Mouse (Mus musculus) CH12.LX (cell line): ENCODE measurements around the gene Sf3b3. TPM values are rescaled to one million over a fixed set of nuclear protein-coding genes. Genes with fewer than 3 reads are reported as not detected.

Experiments used
- DNase-seq: peaks from one replicate; pipeline ENCODE4 v3.0.0-alpha.2; 2013; ENCODE audit errors: extremely low read depth
- H3K27ac ChIP-seq: 2 replicates; pipeline ENCODE4 v1.5.1; 2012; ENCODE audit warnings: low read depth, mild to moderate bottlenecking, control low read depth, moderate library complexity; ENCODE audit not compliant: insufficient read depth
- H3K27me3 ChIP-seq: replicated peaks from 2 replicates; pipeline ENCODE3; 2012; ENCODE audit warnings: inconsistent platforms
- H3K36me3 ChIP-seq, 2 experiments: replicated peaks in 1 of 2; 2 replicates each; pipeline versions ENCODE3 to v1.6.1; 2012; ENCODE audit warnings: inconsistent platforms in 1 of 2, low read length in 1 of 2, mild to moderate bottlenecking in 1 of 2, mixed read lengths in 1 of 2, moderate library complexity in 1 of 2; ENCODE audit not compliant: control insufficient read depth in 1 of 2, insufficient read depth in 1 of 2
- H3K4me1 ChIP-seq, 2 experiments: 2 replicates each; pipeline ENCODE4 v1.6.1; 2012; ENCODE audit warnings: inconsistent platforms in 1 of 2, moderate library complexity in 1 of 2; ENCODE audit not compliant: insufficient read depth in 2 of 2, control insufficient read depth in 1 of 2
- H3K4me2 ChIP-seq: 2 replicates; pipeline ENCODE4 v1.6.1; 2012; ENCODE audit warnings: low read depth, mild to moderate bottlenecking, control low read depth; ENCODE audit not compliant: poor library complexity, insufficient read depth, severe bottlenecking
- H3K4me3 ChIP-seq, 3 experiments: fragments of 150-350 bp in 1 of 3; sonication (generic) in 1 of 3; replicated peaks in 1 of 3; 2 replicates each; pipeline versions ENCODE3 to v1.5.1; 2011 to 2012; ENCODE audit warnings: low read depth in 2 of 3, low read length in 2 of 3, mild to moderate bottlenecking in 2 of 3, moderate library complexity in 2 of 3, control low read depth in 1 of 3, improper control_type of control experiment in 1 of 3, inconsistent platforms in 1 of 3, mixed read lengths in 1 of 3; ENCODE audit not compliant: poor library complexity in 1 of 3
- H3K79me2 ChIP-seq: replicated peaks from 2 replicates; pipeline ENCODE4 v1.6.1; 2012; ENCODE audit warnings: mild to moderate bottlenecking, moderate library complexity; ENCODE audit not compliant: control insufficient read depth, poor library complexity, insufficient read depth, severe bottlenecking; ENCODE audit errors: extremely low read depth
- H3K9ac ChIP-seq: 2 replicates; pipeline ENCODE4 v1.6.1; 2012; ENCODE audit warnings: low read depth, mild to moderate bottlenecking, control low read depth, moderate library complexity; ENCODE audit not compliant: insufficient read depth
- H3K9me3 ChIP-seq: replicated peaks from 2 replicates; pipeline ENCODE3; 2012; ENCODE audit warnings: low read length, inconsistent platforms, mixed read lengths
- BHLHE40 ChIP-seq: IDR thresholded peaks from 2 replicates; pipeline ENCODE4 v1.6.1; 2011; ENCODE audit warnings: mild to moderate bottlenecking, low read depth, low read length, improper control_type of control experiment
- CHD2 ChIP-seq: IDR thresholded peaks from 2 replicates; pipeline ENCODE4 v1.6.1; 2011; ENCODE audit warnings: low read length, improper control_type of control experiment
- CTCF ChIP-seq, 2 experiments: IDR thresholded peaks in 1 of 2; conservative IDR thresholded peaks in 1 of 2; 2 replicates each; pipeline ENCODE4 v1.5.1; 2011 to 2012; ENCODE audit warnings: low read depth in 2 of 2, low read length in 2 of 2, improper control_type of control experiment in 1 of 2, inconsistent platforms in 1 of 2, mild to moderate bottlenecking in 1 of 2, moderate library complexity in 1 of 2
- EP300 ChIP-seq: IDR thresholded peaks from 2 replicates; pipeline ENCODE4 v1.6.1; 2011; ENCODE audit warnings: low read length, improper control_type of control experiment
- HCFC1 ChIP-seq: IDR thresholded peaks from 2 replicates; pipeline ENCODE4 v1.6.1; 2012; ENCODE audit warnings: low read depth, mild to moderate bottlenecking, inconsistent platforms, low read length, improper control_type of control experiment
- JUN ChIP-seq: IDR thresholded peaks from 2 replicates; pipeline ENCODE4 v1.6.1; 2011; ENCODE audit warnings: low read depth, mild to moderate bottlenecking, low read length, improper control_type of control experiment, moderate library complexity; ENCODE audit not compliant: insufficient read depth
- MAX ChIP-seq: IDR thresholded peaks from 2 replicates; pipeline ENCODE4 v1.6.1; 2011; ENCODE audit warnings: low read length, improper control_type of control experiment
- MEF2A ChIP-seq: IDR thresholded peaks from 2 replicates; pipeline ENCODE4 v1.6.1; 2014; ENCODE audit warnings: low read depth, mild to moderate bottlenecking, inconsistent platforms, low read length, improper control_type of control experiment, borderline replicate concordance
- MXI1 ChIP-seq: IDR thresholded peaks from 2 replicates; pipeline ENCODE4 v1.6.1; 2011; ENCODE audit warnings: mild to moderate bottlenecking, low read depth, low read length, improper control_type of control experiment
- MYC ChIP-seq: IDR thresholded peaks from 2 replicates; pipeline ENCODE4 v1.6.1; 2011; ENCODE audit warnings: low read depth, mild to moderate bottlenecking, improper control_type of control experiment, low read length
- NRF1 ChIP-seq: IDR thresholded peaks from 2 replicates; pipeline ENCODE4 v1.6.1; 2014; ENCODE audit warnings: low read depth, mild to moderate bottlenecking, inconsistent platforms, low read length, improper control_type of control experiment, moderate library complexity
- PAX5 ChIP-seq: IDR thresholded peaks from 2 replicates; pipeline ENCODE4 v1.6.1; 2012; ENCODE audit warnings: low read length, inconsistent platforms, mixed read lengths
- POLR2A ChIP-seq: IDR thresholded peaks from 2 replicates; pipeline ENCODE4 v1.6.1; 2011; ENCODE audit warnings: low read depth, mild to moderate bottlenecking, improper control_type of control experiment, low read length
- POLR2AphosphoS2 ChIP-seq: IDR thresholded peaks from 2 replicates; pipeline ENCODE4 v1.6.1; 2011; ENCODE audit warnings: low read depth, low read length, improper control_type of control experiment
- RCOR1 ChIP-seq: conservative IDR thresholded peaks from 2 replicates; pipeline ENCODE4 v1.6.1; 2012; ENCODE audit warnings: low read depth, mild to moderate bottlenecking, inconsistent platforms, low read length, improper control_type of control experiment
- SIN3A ChIP-seq: IDR thresholded peaks from 2 replicates; pipeline ENCODE4 v1.6.1; 2012; ENCODE audit warnings: low read length, improper control_type of control experiment, inconsistent platforms
- TBP ChIP-seq: conservative IDR thresholded peaks from 2 replicates; pipeline ENCODE4 v1.6.1; 2011; ENCODE audit warnings: low read depth, low read length, improper control_type of control experiment
- TCF12 ChIP-seq: IDR thresholded peaks from 2 replicates; pipeline ENCODE4 v1.6.1; 2014; ENCODE audit warnings: low read depth, mild to moderate bottlenecking, inconsistent platforms, low read length, improper control_type of control experiment
- UBTF ChIP-seq: IDR thresholded peaks from 2 replicates; pipeline ENCODE4 v1.6.1; 2012; ENCODE audit warnings: low read depth, mild to moderate bottlenecking, inconsistent platforms, low read length, improper control_type of control experiment, moderate library complexity
- USF2 ChIP-seq: conservative IDR thresholded peaks from 2 replicates; pipeline ENCODE4 v1.6.1; 2011; ENCODE audit warnings: low read depth, low read length, improper control_type of control experiment
- ZC3H11A ChIP-seq: IDR thresholded peaks from 2 replicates; pipeline ENCODE4 v1.6.1; 2012; ENCODE audit warnings: low read depth, mild to moderate bottlenecking, inconsistent platforms, low read length, improper control_type of control experiment
- ZKSCAN1 ChIP-seq: IDR thresholded peaks from 2 replicates; pipeline ENCODE4 v1.6.1; 2012; ENCODE audit warnings: low read depth, inconsistent platforms, low read length, improper control_type of control experiment, borderline replicate concordance
- ZNF384 ChIP-seq: IDR thresholded peaks from 2 replicates; pipeline ENCODE4 v1.6.1; 2012; ENCODE audit warnings: low read depth, low read length, improper control_type of control experiment, inconsistent platforms
- dilution Hi-C: fragments of 300-500 bp; cut with MboI; formaldehyde crosslinking; loops from 2 replicates; pipeline ENCODE4 v1.14.3; 2020; ENCODE audit warnings: low sequenced_read_pairs; ENCODE audit not compliant: extremely low pct_unique_long_range_greater_than_20kb, extremely low pct_ligation_motif_present
- in situ Hi-C: fragments of 300-500 bp; cut with MboI; formaldehyde crosslinking; loops from 3 replicates; pipeline ENCODE4 v1.14.3; 2019; ENCODE audit warnings: low sequenced_read_pairs, low pct_ligation_motif_present, low pct_unique_long_range_greater_than_20kb, mixed read lengths
- polyA plus RNA-seq: library from polyadenylated mRNA; unstranded; fragments of >175 nt; gene quantifications from 2 replicates; pipeline ENCODE4 v1.2.1, GENCODE M21; 2012; ENCODE audit warnings: low read depth; ENCODE audit not compliant: insufficient read length
- total RNA-seq, 2 experiments: library from RNA; depleted of rRNA; stranded (reverse); fragments of 300-350 nt in 1 of 2; fragments of >200 nt in 1 of 2; gene quantifications; 2 replicates each; pipeline ENCODE4 v1.2.3; 2012 to 2014

The Sf3b3 gene
- total and polyA plus RNA-seq, 3 experiments, result 136 to 213 (median 137) TPM

DNA sequence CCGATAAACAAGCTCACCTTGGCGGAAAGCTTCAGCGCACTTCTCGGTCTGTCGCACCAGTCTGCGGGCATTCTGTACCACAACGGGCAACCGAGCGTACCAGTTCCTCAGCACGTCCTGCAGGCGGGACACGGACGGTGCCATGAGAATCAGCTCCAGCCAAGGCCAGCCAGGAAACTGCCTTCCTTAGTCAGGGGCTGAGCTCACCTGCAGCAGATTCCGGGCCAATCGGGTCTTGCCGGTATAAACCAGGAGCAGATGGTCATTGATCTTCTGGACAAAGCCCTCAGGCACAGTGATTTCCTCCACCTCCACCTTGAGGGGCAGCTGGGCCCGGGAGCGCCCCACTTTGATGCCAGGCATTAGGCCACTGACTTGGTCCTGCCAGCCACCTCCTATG is 37.2 kb upstream of the Sf3b3 start:
- Histone ChIP-seq H3K4me3 (no peak overlapping the region), H3K36me3 (peaks cover 90 to 98% of the 10 kb centered on the region in 2 experiments)

DNA sequence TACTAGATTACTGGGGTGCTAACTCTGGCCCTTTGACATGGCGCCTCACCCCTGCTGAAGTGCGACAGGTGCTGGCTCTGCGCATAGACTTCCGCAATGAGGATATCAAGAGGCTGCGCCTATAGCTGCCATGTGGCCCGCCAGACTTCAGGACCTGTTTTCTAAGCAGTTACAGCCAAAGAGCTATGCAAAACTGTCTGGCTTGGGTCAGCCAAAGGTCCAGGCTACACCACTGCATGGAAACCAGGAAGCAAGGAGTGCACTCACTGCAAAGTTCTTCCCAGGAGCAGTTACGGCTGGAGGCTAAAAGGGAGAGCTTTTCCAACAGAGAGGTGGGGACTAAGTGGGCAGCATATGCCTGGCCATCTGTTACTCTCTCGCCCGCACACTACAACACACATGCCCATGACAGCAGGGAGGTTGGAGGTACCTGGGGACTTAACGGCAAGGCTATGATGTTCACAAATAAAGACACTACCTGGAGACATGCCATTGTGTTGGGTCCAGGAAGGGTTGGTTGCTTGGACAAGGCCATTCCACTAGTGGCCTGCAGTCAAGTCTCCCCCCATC is 35.2 kb upstream of the Sf3b3 start:
- Histone ChIP-seq H3K36me3 (peaks cover 80 to 96% of the 10 kb centered on the region in 2 experiments), H3K27me3 (no peaks in the 10 kb centered on the region), H3K4me2 (no peak overlapping the region), H3K9me3 (no peaks in the 10 kb centered on the region), H3K9ac (no peak overlapping the region), H3K27ac (no peak overlapping the region), H3K4me3 (no peak overlapping the region), H3K4me1 (peaks cover 0 to 7% of the 10 kb centered on the region in 2 experiments; a peak in 1 of 4 replicates), H3K79me2 (no peaks in the 10 kb centered on the region)
- TF ChIP-seq CTCF (conservative IDR thresholded peaks at IDR 0.05 in 1 of 2, IDR thresholded peaks at IDR 0.05 in 1 of 2; ENCODE audit: low read depth in 2 of 2, low read length in 2 of 2) (no peak), HCFC1 (no peak), ZKSCAN1 (no peak), SIN3A (no peak), POLR2A (no peak; the same call in 1 of the 2 replicates), EP300 (no peak), TCF12 (no peak), JUN (no peak), NRF1 (no peak), USF2 (no peak), UBTF (no peak), ZC3H11A (no peak), CHD2 (no peak), MYC (no peak), PAX5 (no peak), MEF2A (no peak), POLR2AphosphoS2 (no peak), MXI1 (no peak), RCOR1 (no peak)
- in situ Hi-C loops (no loop called here), dilution Hi-C loops (no loop called here)
- no peak for DNase-seq

More for the DNA sequence above, 37.2 kb upstream of the Sf3b3 start:
- no peak for DNase-seq
- H3K4me1 ChIP-seq, result peaks cover 0 to 7% of the 10 kb centered on the region in 2 experiments; a peak in 1 of 4 replicates
- no peaks in the 10 kb centered on the region for H3K9me3 ChIP-seq
- in situ Hi-C loops (no loop called here), dilution Hi-C loops (no loop called here)
- no peak overlapping the region for H3K27ac ChIP-seq
- H3K4me2 ChIP-seq, result no peak overlapping the region
- no peak overlapping the region for H3K9ac ChIP-seq
- no peaks in the 10 kb centered on the region for H3K79me2 ChIP-seq
- TF ChIP-seq UBTF (no peak), JUN (no peak), MAX (no peak), BHLHE40 (no peak), ZNF384 (no peak), TBP (no peak)
- H3K27me3 ChIP-seq, result no peaks in the 10 kb centered on the region
